9 mouse cellular contexts compared by ENCODE assay signal in the genomic region with DNA sequence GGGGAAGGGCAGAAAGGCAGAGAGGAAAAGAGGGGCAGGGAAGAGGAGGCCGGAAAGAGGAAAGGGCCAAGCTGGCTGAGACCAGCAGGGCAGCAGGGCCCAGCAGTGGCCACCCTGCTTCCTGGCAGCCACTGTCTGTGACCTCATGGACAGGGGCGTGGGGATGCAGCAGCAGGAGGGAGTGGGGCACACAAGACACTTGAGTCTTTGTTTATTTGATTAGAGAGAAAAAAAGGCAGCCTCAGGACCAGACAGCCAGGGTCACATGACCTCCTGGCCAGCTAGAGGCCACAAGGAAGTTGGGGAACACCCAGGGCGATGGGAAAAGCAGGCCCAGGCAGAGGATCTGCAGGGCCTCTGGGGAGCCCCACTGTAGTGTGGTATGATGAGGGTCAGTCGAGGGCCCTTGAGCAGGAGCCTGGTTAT. TPM values are rescaled to one million over a fixed set of nuclear protein-coding genes. Genes with fewer than 3 reads are reported as not detected.
DNase-seq lines count a peak whose midpoint lies in the region; ATAC-seq and TF ChIP-seq lines count a peak whose summit lies in the region.
"Had no signal": no experiment of that assay in that cellular context is flagged by ENCODE, and none has a peak within 500 bp of the region (broad histone marks: within the 10 kb centered on the region; RNA-seq: fewer than 3 reads in every experiment).

No protein-coding gene starts in this region.

- peak overlapping the region; percentile 31; the same call in 1 of the 2 replicates for H3K9ac ChIP-seq in forebrain, embryonic 13.5 days
- no peak overlapping the region for H3K9ac ChIP-seq in forebrain, embryonic 14.5 days (ENCODE audit: low read length)
- no peak overlapping the region for H3K9ac ChIP-seq in limb, embryonic 14.5 days (ENCODE audit: low read depth, low read length, severe bottlenecking)

- no peak for DNase-seq in forebrain, embryonic 14.5 days (ENCODE audit: low spot score)
- DNase-seq in embryo, embryonic 10 days (ENCODE audit: low spot score): peak; percentile 72
- peak; percentile 82 to 91 for DNase-seq in heart, adult 9 months (ENCODE audit: low spot score in 2 of 2)
- peak; percentile 57 for DNase-seq in kidney, adult 9 months
- no peak for DNase-seq in limb, embryonic 14.5 days (ENCODE audit: low spot score)
- DNase-seq in retina, postnatal 1 day: peak; percentile 93
- no peak for DNase-seq in spleen, postnatal 36 days (ENCODE audit: low spot score in 2 of 2)

- no peaks in the 10 kb centered on the region; the same call in 1 of the 2 replicates for H3K9me3 ChIP-seq in forebrain, embryonic 13.5 days (replicated peaks)
- no peaks in the 10 kb centered on the region for H3K9me3 ChIP-seq in forebrain, embryonic 14.5 days (replicated peaks; ENCODE audit: control insufficient read depth, low read length)
- no peaks in the 10 kb centered on the region for H3K9me3 ChIP-seq in limb, embryonic 14.5 days (ENCODE audit: control insufficient read depth, low read length)

- no peak overlapping the region for H3K4me3 ChIP-seq in forebrain, embryonic 13.5 days
- H3K4me3 ChIP-seq in forebrain, embryonic 14.5 days (ENCODE audit: low read depth, low read length): no peak overlapping the region
- H3K4me3 ChIP-seq in limb, embryonic 14.5 days (replicated peaks; ENCODE audit: low read length): no peak overlapping the region

- peaks cover 13% of the 10 kb centered on the region; the same call in 1 of the 2 replicates for H3K36me3 ChIP-seq in forebrain, embryonic 13.5 days (ENCODE audit: poor library complexity, severe bottlenecking)
- peaks cover 6% of the 10 kb centered on the region; the same call in 1 of the 2 replicates for H3K36me3 ChIP-seq in forebrain, embryonic 14.5 days (ENCODE audit: control insufficient read depth, insufficient read depth, low read length)
- peaks cover 46% of the 10 kb centered on the region for H3K36me3 ChIP-seq in limb, embryonic 14.5 days (ENCODE audit: control insufficient read depth, insufficient read depth, low read length)

- H3K4me1 ChIP-seq in forebrain, embryonic 13.5 days: peaks cover 12% of the 10 kb centered on the region; the same call in 1 of the 2 replicates
- 0 out of 2 replicates have a peak, but pooled peaks cover 4% of the 10 kb centered on the region for H3K4me1 ChIP-seq in forebrain, embryonic 14.5 days (ENCODE audit: control insufficient read depth, insufficient read depth, low read length)
- H3K4me1 ChIP-seq in limb, embryonic 14.5 days (ENCODE audit: control insufficient read depth, insufficient read depth, low read length): no peaks in the 10 kb centered on the region

- no peaks in the 10 kb centered on the region for H3K27me3 ChIP-seq in forebrain, embryonic 13.5 days
- H3K27me3 ChIP-seq in forebrain, embryonic 14.5 days (replicated peaks; ENCODE audit: control insufficient read depth, insufficient read depth, low read length): no peaks in the 10 kb centered on the region
- no peaks in the 10 kb centered on the region for H3K27me3 ChIP-seq in limb, embryonic 14.5 days (ENCODE audit: control insufficient read depth, insufficient read depth, low read length)
- H3K27me3 ChIP-seq: CH12.LX had no signal

- no peak overlapping the region for H3K4me2 ChIP-seq in forebrain, embryonic 13.5 days
- H3K4me2 ChIP-seq in forebrain, embryonic 14.5 days (ENCODE audit: low read length): no peak overlapping the region
- no peak overlapping the region for H3K4me2 ChIP-seq in limb, embryonic 14.5 days (replicated peaks; ENCODE audit: low read depth, low read length, severe bottlenecking)

- no peak for ATAC-seq in forebrain, embryonic 13.5 days
- ATAC-seq in forebrain, embryonic 14.5 days: no peak
- peak; percentile 23; the same call in 1 of the 2 replicates for ATAC-seq in limb, embryonic 14.5 days (ENCODE audit: low FRiP score, low read depth)

- no peak overlapping the region for H3K27ac ChIP-seq in forebrain, embryonic 13.5 days
- no peak overlapping the region for H3K27ac ChIP-seq in forebrain, embryonic 14.5 days (ENCODE audit: low read depth, low read length)
- no peak overlapping the region for H3K27ac ChIP-seq in limb, embryonic 14.5 days (replicated peaks; ENCODE audit: low read depth, low read length)

- no peak for TF ChIP-seq POLR2A in limb, embryonic 14.5 days (IDR thresholded peaks at IDR 0.05; ENCODE audit: borderline replicate concordance, extremely low read depth, insufficient read depth, insufficient read length)

- WGBS in forebrain, embryonic 13.5 days: 45% methylated on average over 4 of the region's 4 CpGs
- 48% methylated on average over 4 of the region's 4 CpGs for WGBS in forebrain, embryonic 14.5 days
- WGBS in limb, embryonic 14.5 days: 37% methylated on average over 4 of the region's 4 CpGs

RNA-seq across cellular contexts. Expression of gene Plekho2, which starts 17.7 kb away (rescaled TPM):
- polyA plus RNA-seq in forebrain, embryonic 13.5 days (2015; fragmentation: Nextera tagmentation; extraction: Ambion mirVana): 4.9 and 5.5 TPM in 2 replicates
- 3.6 and 3.9 TPM in 2 replicates for polyA plus RNA-seq in forebrain, embryonic 14.5 days (2014; fragmentation: Nextera tagmentation; extraction: Ambion mirVana)
- 14.2 and 17.1 TPM in 2 replicates for polyA plus RNA-seq in limb, embryonic 14.5 days (2012; rRNA removed)
- 14.4 and 14.7 TPM in 2 replicates for polyA plus RNA-seq in limb, embryonic 14.5 days (2014; fragmentation: Nextera tagmentation; extraction: Ambion mirVana)

RNA-seq across cellular contexts. Expression of gene Pif1, which starts 24.9 kb away (rescaled TPM):
- polyA plus RNA-seq in forebrain, embryonic 13.5 days (2015; fragmentation: Nextera tagmentation; extraction: Ambion mirVana): 21.2 and 21.5 TPM in 2 replicates
- 5.8 and 6.3 TPM in 2 replicates for polyA plus RNA-seq in forebrain, embryonic 14.5 days (2014; fragmentation: Nextera tagmentation; extraction: Ambion mirVana)
- 16.2 and 19.2 TPM in 2 replicates for polyA plus RNA-seq in limb, embryonic 14.5 days (2012; rRNA removed)
- polyA plus RNA-seq in limb, embryonic 14.5 days (2014; fragmentation: Nextera tagmentation; extraction: Ambion mirVana): 7.2 and 9.6 TPM in 2 replicates

RNA-seq across cellular contexts. Expression of gene Ankdd1a, which starts 42.1 kb away (rescaled TPM):
- polyA plus RNA-seq in forebrain, embryonic 13.5 days (2015; fragmentation: Nextera tagmentation; extraction: Ambion mirVana): 0.14 TPM in 1 of 2 replicates, not detected in the other
- polyA plus RNA-seq in forebrain, embryonic 14.5 days (2014; fragmentation: Nextera tagmentation; extraction: Ambion mirVana): not detected in 2 replicates
- polyA plus RNA-seq in limb, embryonic 14.5 days (2012; rRNA removed): 0.08 TPM in 1 of 2 replicates, not detected in the other
- not detected in 2 replicates for polyA plus RNA-seq in limb, embryonic 14.5 days (2014; fragmentation: Nextera tagmentation; extraction: Ambion mirVana)

Comparison
In these comparisons a context has a peak if more than half of its experiments do, and no peak if none do; other contexts are left out.
1. DNase-seq: peak in embryo, embryonic 10 days (single experiment), heart, adult 9 months (2 of 2), kidney, adult 9 months (single experiment) and retina, postnatal 1 day (single experiment); none in forebrain, embryonic 14.5 days (single experiment), limb, embryonic 14.5 days (single experiment) and spleen, postnatal 36 days (0 of 2).